Mouse (Mus musculus): Measurements from ENCODE around the gene Cog2.

Cog2 gene

DNA sequence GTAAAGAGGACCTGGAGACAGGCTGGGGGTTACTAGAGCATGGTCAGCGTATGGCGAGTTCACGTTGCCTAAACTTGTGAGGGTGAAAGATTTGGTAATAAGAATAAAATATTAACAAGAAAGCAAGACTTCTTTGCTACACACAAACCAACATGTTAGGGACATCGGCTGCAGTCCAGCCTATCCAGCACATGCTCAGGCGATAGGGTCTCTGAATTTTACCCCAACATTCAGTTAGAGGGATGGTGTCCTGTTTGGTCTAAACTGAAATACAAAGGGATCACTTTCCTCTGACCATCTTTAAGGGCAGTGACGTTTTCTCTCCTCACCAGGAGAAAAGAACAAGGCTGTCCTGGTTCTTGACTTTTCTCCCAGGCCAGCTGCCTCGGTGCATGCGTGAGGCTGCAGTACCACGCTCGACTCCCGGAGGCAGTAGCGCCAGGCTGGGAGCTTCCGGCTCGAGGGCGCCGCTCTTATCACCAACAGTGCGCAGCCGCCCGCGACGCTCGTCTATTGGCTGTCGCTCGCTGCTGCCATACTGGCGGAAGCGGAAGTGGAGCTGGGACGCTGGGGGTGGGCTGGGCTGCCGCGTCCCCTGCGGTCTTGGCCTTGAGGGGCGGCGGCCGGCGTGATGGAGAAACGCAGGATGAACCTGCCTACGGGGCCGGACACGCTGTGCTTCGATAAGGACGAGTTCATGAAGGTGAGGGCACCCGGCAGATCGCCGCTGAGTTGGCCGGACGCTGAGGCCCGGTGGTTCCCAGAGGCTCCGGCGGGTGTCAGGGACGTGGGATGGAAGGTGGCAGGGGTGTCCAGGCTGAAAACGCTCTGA is at the start of gene Cog2:
Cog2 (plus strand) TSS at position 519 of the 832 bp plus-strand sequence.
- peak; percentile 59 for DNase-seq (ENCODE audit: low spot score)

DNA sequence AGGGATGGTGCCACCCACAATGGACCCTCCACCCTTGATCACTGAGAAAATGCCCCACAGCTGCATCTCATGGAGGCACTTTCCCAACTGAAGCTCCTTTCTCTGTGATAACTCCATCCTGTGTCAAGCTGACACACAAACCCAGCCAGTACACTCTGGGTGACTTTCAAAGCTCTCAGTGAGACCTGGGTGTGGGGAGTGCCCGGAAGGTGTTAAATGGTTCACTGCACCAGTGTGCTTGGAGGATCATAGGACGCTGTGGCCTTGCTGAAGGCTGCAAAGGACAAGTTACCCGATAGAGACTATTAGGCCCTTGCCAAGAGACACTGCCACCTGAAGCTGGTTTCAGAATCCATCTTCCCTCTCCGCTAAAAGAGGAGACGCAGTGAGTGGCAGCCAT is 44.9 kb upstream of the Cog2 start:
- DNase-seq (ENCODE audit: low spot score) = no peak

DNA sequence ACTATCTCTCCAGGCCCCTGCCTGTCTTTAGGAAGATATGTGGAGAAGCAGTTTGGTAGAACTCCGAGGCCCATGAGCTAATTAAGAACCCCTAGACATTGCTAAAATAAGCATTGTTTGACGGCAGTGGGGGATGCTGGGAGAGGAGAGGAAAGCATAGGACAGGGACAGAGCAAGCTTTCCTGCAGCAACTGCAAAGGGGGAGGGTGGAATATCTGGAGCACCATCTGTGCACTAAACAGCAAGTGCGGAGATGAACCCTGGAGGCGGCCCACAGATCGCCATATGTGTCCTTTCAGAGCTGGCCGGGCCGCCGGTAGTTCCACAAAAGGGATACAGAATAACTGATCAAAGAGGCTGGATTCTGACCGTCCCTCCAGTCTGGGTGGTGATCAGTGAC is 43.9 kb upstream of the Cog2 start:
- peak; percentile 80 for DNase-seq (ENCODE audit: low spot score)

GRCm38 (mm10) chr8:124479251-124479650 is 41.3 kb upstream of the Cog2 start:
- no peak for DNase-seq (ENCODE audit: low spot score)

- no peak for DNase-seq (ENCODE audit: low spot score)
These were observed 40.2 kb upstream of the Cog2 start for GRCm38 (mm10) chr8:124480321-124480720.

GRCm38 (mm10) chr8:124482790-124483189 is 37.8 kb upstream of the Cog2 start:
- DNase-seq (ENCODE audit: low spot score) = peak; percentile 63

- DNase-seq (ENCODE audit: low spot score) = no peak
These were observed 37.0 kb upstream of the Cog2 start for GRCm38 (mm10) chr8:124483356-124484115.

GRCm38 (mm10) chr8:124489311-124489710 is 31.3 kb upstream of the Cog2 start:
- no peak for DNase-seq (ENCODE audit: low spot score)

DNA sequence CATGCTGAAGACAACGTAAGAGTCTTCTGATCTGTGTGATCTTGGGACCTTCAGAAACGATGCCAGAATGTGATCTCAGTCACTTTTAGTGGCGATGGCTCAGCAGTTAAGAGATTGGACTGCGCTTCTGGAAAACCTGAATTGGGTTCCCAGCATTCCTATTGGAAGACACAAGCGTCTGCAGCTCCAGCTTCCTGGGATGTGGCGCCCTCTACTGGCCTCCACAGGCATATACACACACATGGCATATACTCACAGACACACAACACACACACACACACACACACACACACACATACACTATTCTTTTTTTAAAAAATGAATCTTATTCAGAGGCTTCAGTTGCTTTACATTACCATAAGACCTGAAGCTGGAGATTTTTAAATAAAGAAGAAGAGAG is 30.8 kb upstream of the Cog2 start:
- no peak for DNase-seq (ENCODE audit: low spot score)

DNA sequence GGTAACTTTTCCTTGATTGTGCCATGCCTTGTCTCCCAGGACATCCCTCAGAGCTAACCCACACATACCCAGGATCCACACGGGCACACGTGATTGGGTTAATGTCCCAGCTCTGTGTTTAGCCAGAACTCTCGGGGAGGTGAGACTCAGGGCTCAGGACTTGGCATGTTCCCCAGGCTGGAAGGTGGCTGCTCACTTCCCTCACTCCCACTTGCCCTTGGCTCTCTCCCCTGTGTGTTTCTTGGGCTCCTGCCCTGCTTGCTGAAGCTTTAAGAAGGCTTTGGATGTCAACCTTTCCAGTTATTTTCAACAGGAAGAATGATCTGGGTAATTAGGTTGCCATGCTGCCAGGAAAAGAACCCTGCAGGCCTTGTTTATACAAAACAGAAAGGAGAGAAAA is 26.2 kb upstream of the Cog2 start:
- no peak for DNase-seq (ENCODE audit: low spot score)

- DNase-seq (ENCODE audit: low spot score) = no peak
These were observed 25.6 kb upstream of the Cog2 start for GRCm38 (mm10) chr8:124494955-124495354.

DNA sequence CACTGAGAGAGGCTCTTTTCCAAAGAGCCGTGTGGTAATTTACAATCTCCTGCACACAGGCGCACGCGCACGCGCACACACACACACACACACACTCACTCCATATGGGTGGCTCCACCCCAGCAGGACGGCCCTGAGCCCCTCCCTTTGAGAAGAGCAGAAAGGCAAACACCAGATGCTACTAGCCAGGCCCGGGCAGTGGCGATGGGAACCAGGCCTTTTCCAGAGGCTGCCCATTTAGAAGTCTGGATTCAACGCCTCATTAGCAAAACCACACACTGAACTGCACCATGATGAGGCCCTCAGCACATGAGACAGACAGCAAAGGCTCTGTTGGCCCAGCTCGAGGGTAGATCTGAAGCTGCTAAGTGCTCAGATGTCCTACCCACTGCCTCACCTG is 24.9 kb upstream of the Cog2 start:
- no peak for DNase-seq (ENCODE audit: low spot score)

- no peak for DNase-seq (ENCODE audit: low spot score)
These were observed 24.3 kb upstream of the Cog2 start for GRCm38 (mm10) chr8:124496266-124496665.

DNA sequence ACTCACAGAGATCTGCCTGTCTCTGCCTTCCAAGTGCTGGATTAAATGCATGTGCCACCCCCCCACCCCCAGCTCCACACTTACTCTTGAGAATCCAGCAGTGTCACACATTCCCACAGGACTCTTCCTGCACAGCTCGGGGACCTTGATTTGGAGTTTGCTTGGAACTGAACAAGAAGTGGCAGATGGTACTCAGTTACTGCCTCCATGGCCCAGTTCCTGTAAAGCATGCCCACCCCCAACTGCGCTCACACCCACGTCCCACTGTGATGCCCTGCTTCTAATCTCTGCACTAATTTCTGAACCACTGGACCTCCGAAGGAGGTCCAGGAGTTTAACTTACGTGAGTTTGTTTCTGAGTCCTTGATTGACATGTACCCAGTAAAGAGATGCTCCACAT is 23.7 kb upstream of the Cog2 start:
- no peak for DNase-seq (ENCODE audit: low spot score)

DNA sequence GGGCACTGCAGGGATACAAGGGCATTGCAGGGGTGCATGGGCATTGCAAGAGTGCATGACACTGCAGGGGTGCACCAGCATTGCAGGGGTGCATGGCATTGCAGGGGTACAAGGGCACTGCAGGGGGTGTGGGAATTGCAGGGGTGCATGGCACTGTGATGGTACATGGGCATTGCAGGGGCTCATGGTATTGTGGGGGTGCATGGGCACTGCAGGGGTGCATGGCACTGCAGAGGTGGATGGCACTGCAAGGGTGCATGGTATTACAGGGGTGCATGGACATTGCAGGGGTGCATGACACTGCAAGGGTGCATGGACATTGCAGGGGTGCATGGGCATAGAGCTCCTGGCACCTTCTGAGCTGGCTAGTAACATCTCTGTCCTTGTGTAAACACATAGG is 22.2 kb upstream of the Cog2 start:
- DNase-seq (ENCODE audit: low spot score) = no peak

GRCm38 (mm10) chr8:124499236-124499937 is 21.2 kb upstream of the Cog2 start:
- no peak for DNase-seq (ENCODE audit: low spot score)

DNA sequence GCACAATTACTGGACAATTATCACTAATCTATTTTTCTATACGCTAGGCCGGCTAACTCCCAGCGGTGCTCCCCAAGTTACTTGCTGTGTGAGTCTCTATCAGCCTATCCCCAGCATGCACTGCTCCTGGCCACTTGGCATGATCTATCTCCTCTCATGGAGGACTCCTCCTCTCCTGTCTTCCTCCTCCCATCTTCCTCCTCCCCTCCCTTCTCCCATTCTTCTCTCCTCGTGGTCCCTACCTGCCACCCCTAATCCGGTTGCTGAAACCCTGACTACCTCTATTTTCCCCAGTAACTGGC is 20.7 kb upstream of the Cog2 start:
- DNase-seq (ENCODE audit: low spot score) = no peak

- DNase-seq (ENCODE audit: low spot score) = no peak
These were observed 14.9 kb upstream of the Cog2 start for GRCm38 (mm10) chr8:124505626-124506025.

DNA sequence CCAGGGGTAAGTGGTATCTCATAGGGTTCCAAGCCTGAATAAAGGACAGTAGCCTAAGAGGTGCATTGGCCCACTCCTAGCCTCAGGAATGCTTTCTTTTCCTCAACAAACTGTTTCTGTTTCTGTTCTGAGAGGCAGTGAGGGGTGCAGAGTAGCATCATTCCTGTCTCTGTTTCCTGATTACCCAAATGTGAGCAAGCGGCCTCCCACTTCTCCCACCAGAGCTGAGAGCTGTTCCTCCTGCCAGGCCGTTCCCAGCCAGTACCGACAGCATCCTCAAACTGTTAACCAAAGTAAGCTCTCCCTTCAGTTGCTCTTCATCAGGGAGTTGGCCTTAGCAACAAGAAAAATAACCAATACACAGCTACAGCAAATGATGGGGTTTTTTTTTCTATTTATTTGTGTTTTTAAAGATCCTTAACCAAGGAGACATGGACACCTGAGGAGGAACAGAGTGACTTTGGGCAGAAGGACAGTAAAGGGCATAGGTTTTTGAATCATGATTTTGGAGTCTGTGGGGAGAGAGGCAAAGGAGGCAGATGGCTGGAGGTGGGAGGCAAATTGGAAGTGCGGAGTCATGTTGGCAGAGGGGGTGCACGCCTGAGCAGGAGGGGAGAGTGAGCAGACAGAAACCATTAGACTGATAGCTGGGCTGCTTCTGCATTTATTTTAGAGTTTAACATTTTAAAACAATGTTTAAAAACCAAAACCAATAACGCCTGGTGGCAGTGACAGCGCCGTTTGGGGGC is 12.8 kb upstream of the Cog2 start:
- peak; percentile 52 for DNase-seq (ENCODE audit: low spot score)

DNA sequence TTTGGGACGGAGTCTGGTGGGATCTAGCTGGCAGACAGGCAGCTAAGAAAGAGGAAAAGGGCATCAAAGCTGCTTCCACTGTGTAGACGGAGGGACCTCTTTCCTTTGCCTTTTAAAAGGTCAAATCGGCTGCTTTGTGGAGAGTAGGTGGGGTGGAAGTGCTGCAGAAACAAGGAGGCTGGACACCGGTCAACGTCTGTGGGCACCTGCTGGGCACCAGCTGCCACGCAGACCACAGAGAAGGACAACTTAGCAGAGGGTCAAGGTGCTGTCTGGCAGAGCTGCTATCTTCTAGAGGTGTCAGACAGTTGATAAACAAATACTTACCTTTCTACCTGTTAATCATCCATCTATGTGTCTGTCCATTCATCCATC is 12.3 kb upstream of the Cog2 start:
- no peak for DNase-seq (ENCODE audit: low spot score)

DNA sequence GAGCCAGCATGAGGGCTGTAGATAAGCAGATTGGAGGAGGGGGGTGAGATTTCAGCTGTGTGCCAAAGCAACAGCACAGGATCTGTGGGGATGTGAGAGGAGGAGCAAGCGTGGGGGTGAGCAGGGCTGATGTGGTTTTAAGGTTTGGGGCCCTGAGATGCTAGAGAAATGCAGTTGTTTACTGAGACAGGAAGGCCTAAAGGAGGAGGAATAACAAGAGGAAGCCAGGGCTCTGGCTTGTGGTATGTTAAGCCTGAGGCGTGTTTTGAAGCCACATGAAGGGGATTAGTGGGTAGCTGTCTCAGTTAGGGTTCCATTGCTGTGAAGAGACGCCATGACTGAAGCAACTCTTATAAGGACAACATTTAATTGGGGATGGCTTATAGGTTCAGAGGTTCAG is 11.4 kb upstream of the Cog2 start:
- DNase-seq (ENCODE audit: low spot score) = no peak

DNA sequence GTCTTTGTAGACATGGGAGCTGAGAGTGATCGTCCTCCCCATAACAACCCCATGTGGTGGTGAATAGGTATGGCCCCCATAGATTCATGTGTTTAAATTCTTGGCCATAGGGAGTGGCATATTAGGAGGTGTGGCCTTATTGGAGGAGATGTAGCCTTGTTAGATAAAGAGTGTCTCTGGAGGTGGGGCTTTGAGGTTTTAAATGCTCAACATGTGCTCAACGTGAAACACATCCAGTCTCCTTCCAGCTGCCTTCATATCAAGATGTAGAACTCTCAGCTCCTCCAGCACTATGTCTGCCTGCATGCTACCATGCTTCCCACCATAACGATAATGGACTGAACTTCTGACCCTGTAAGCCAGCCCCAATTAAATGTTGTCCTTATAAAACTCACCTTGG is 4.5 kb upstream of the Cog2 start:
- no peak for DNase-seq (ENCODE audit: low spot score)
